Mouse (Mus musculus): Measurements from ENCODE around the gene Prdm5. TPM values are rescaled to one million over a fixed set of nuclear protein-coding genes. Genes with fewer than 3 reads are reported as not detected.

The Prdm5 gene
- 13.1 and 13.3 TPM in 2 replicates for polyA plus RNA-seq (2014; fragmentation: Nextera tagmentation; extraction: Ambion mirVana)

GRCm38 (mm10) chr6:65778861-65779688 is at the start of gene Prdm5:
Prdm5 (plus strand) TSS chr6:65778988.
- Histone ChIP-seq H3K36me3 (ENCODE audit: control insufficient read depth, insufficient read depth, low read length) (no peaks in the 10 kb centered on the region), H3K27ac (ENCODE audit: low read depth, low read length) (peak within 1 kb of the TSS; percentile 44; the same call in 1 of the 2 replicates), H3K4me2 (peak within 1 kb of the TSS; percentile 89), H3K9ac (ENCODE audit: low read length) (peak within 1 kb of the TSS; percentile 90), H3K9me3 (ENCODE audit: control insufficient read depth, low read length) (no peaks in the 10 kb centered on the region), H3K4me1 (ENCODE audit: control insufficient read depth, insufficient read depth, low read length) (peaks cover 11% of the 10 kb centered on the region; the same call in 1 of the 2 replicates), H3K27me3 (ENCODE audit: control insufficient read depth, insufficient read depth, low read length) (no peaks in the 10 kb centered on the region), H3K4me3 (ENCODE audit: low read depth, low read length) (peak within 1 kb of the TSS; percentile 66)
- DNase-seq (ENCODE audit: low spot score, missing footprints) (peak; percentile 97), ATAC-seq (ENCODE audit: low FRiP score) (peak; percentile 96)
- 5% methylated on average over 53 of the region's 56 CpGs for WGBS

GRCm38 (mm10) chr6:65739442-65739841 is 39.3 kb upstream of the Prdm5 start:
- no peaks in the 10 kb centered on the region for H3K36me3 ChIP-seq (ENCODE audit: control insufficient read depth, insufficient read depth, low read length)
- H3K27me3 ChIP-seq (ENCODE audit: control insufficient read depth, insufficient read depth, low read length) = no peaks in the 10 kb centered on the region
- WGBS = 74% methylated on average over 8 of the region's 8 CpGs
- no peak overlapping the region for H3K27ac ChIP-seq (ENCODE audit: low read depth, low read length)
- H3K9ac ChIP-seq (ENCODE audit: low read length) = no peak overlapping the region
- H3K4me2 ChIP-seq = no peak overlapping the region
- no peaks in the 10 kb centered on the region for H3K9me3 ChIP-seq (ENCODE audit: control insufficient read depth, low read length)
- DNase-seq (ENCODE audit: low spot score, missing footprints) (no peak), ATAC-seq (ENCODE audit: low FRiP score) (no peak)
- no peaks in the 10 kb centered on the region; the same call in 1 of the 2 replicates for H3K4me1 ChIP-seq (ENCODE audit: control insufficient read depth, insufficient read depth, low read length)
- no peak overlapping the region for H3K4me3 ChIP-seq (ENCODE audit: low read depth, low read length)

GRCm38 (mm10) chr6:65743144-65743870 is 35.5 kb upstream of the Prdm5 start:
- ATAC-seq (ENCODE audit: low FRiP score) (peak; percentile 86), DNase-seq (ENCODE audit: low spot score, missing footprints) (peak; percentile 91)
- Histone ChIP-seq H3K27ac (ENCODE audit: low read depth, low read length) (peak overlapping the region; percentile 26; the same call in 1 of the 2 replicates), H3K9me3 (ENCODE audit: control insufficient read depth, low read length) (peaks cover 3% of the 10 kb centered on the region), H3K4me2 (no peak overlapping the region), H3K27me3 (ENCODE audit: control insufficient read depth, insufficient read depth, low read length) (no peaks in the 10 kb centered on the region), H3K4me1 (ENCODE audit: control insufficient read depth, insufficient read depth, low read length) (no peaks in the 10 kb centered on the region; the same call in 1 of the 2 replicates), H3K36me3 (ENCODE audit: control insufficient read depth, insufficient read depth, low read length) (no peaks in the 10 kb centered on the region), H3K4me3 (ENCODE audit: low read depth, low read length) (no peak overlapping the region), H3K9ac (ENCODE audit: low read length) (no peak overlapping the region)
- WGBS = 14% methylated on average over 1 of the region's 1 CpGs

DNA sequence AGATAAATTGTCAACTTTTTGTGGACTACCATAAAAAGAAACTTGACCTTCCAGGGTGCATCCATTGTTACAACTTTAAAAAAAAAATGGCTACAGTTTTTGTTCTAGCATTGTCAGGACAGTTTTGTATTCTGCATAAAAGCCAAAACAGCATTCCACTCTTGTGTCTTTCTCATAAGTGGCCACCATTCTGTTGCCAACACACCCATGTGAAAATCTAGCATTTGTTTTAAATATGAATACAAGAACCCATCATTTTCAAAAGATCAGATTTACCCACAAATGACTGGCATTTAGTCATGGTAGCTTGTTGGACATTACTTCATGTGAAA is 35.0 kb upstream of the Prdm5 start:
- Histone ChIP-seq H3K9ac (ENCODE audit: low read length) (no peak overlapping the region), H3K4me1 (ENCODE audit: control insufficient read depth, insufficient read depth, low read length) (no peaks in the 10 kb centered on the region; the same call in 1 of the 2 replicates), H3K27ac (ENCODE audit: low read depth, low read length) (no peak overlapping the region), H3K27me3 (ENCODE audit: control insufficient read depth, insufficient read depth, low read length) (no peaks in the 10 kb centered on the region), H3K4me2 (no peak overlapping the region), H3K36me3 (ENCODE audit: control insufficient read depth, insufficient read depth, low read length) (no peaks in the 10 kb centered on the region), H3K9me3 (ENCODE audit: control insufficient read depth, low read length) (peaks cover 3% of the 10 kb centered on the region), H3K4me3 (ENCODE audit: low read depth, low read length) (no peak overlapping the region)
- no peak for DNase-seq (ENCODE audit: low spot score, missing footprints)
- peak; percentile 58; the same call in 1 of the 2 replicates for ATAC-seq (ENCODE audit: low FRiP score)

GRCm38 (mm10) chr6:65758214-65758613 is 20.6 kb upstream of the Prdm5 start:
- 40% methylated on average over 7 of the region's 7 CpGs for WGBS
- Histone ChIP-seq H3K9me3 (ENCODE audit: control insufficient read depth, low read length) (no peaks in the 10 kb centered on the region), H3K27ac (ENCODE audit: low read depth, low read length) (no peak overlapping the region), H3K36me3 (ENCODE audit: control insufficient read depth, insufficient read depth, low read length) (no peaks in the 10 kb centered on the region), H3K9ac (ENCODE audit: low read length) (no peak overlapping the region), H3K4me3 (ENCODE audit: low read depth, low read length) (no peak overlapping the region), H3K4me1 (ENCODE audit: control insufficient read depth, insufficient read depth, low read length) (peaks cover 2% of the 10 kb centered on the region; the same call in 1 of the 2 replicates), H3K27me3 (ENCODE audit: control insufficient read depth, insufficient read depth, low read length) (no peaks in the 10 kb centered on the region), H3K4me2 (no peak overlapping the region)
- ATAC-seq (ENCODE audit: low FRiP score) (peak; percentile 46; the same call in 1 of the 2 replicates), DNase-seq (ENCODE audit: low spot score, missing footprints) (peak; percentile 76)

- peaks cover 2% of the 10 kb centered on the region; the same call in 1 of the 2 replicates for H3K4me1 ChIP-seq (ENCODE audit: control insufficient read depth, insufficient read depth, low read length)
- ATAC-seq (ENCODE audit: low FRiP score) (no peak), DNase-seq (ENCODE audit: low spot score, missing footprints) (peak; percentile 66)
- 84% methylated on average over 5 of the region's 5 CpGs for WGBS
- H3K36me3 ChIP-seq (ENCODE audit: control insufficient read depth, insufficient read depth, low read length) = no peaks in the 10 kb centered on the region
- H3K27me3 ChIP-seq (ENCODE audit: control insufficient read depth, insufficient read depth, low read length) = no peaks in the 10 kb centered on the region
- no peak overlapping the region for H3K9ac ChIP-seq (ENCODE audit: low read length)
- no peak overlapping the region for H3K27ac ChIP-seq (ENCODE audit: low read depth, low read length)
- H3K4me2 ChIP-seq = no peak overlapping the region
- no peak overlapping the region for H3K4me3 ChIP-seq (ENCODE audit: low read depth, low read length)
- H3K9me3 ChIP-seq (ENCODE audit: control insufficient read depth, low read length) = no peaks in the 10 kb centered on the region
These were observed 19.6 kb upstream of the Prdm5 start for GRCm38 (mm10) chr6:65759174-65759573.

DNA sequence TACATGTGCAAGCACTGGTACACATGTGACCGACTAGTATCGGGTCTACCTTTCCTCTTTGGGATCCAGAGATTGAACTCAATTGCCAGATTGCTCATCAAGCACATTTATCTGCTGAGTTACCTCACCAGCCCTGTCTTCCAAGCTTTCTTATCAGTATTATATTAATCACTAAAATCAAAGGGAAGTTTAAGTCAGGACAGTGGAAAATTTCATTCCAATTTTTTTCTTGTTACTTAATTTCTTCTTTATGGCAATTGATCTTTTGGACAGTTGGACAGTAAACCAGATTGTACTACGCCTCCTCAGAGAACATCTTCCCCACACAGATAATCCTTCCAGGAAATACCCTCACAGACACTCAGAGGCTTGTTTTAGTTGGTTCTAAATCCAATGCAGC is 18.7 kb upstream of the Prdm5 start:
- no peaks in the 10 kb centered on the region for H3K27me3 ChIP-seq (ENCODE audit: control insufficient read depth, insufficient read depth, low read length)
- no peaks in the 10 kb centered on the region for H3K9me3 ChIP-seq (ENCODE audit: control insufficient read depth, low read length)
- no peak for ATAC-seq (ENCODE audit: low FRiP score)
- no peak overlapping the region for H3K4me3 ChIP-seq (ENCODE audit: low read depth, low read length)
- H3K36me3 ChIP-seq (ENCODE audit: control insufficient read depth, insufficient read depth, low read length) = no peaks in the 10 kb centered on the region
- WGBS = 93% methylated on average over 3 of the region's 3 CpGs
- H3K4me1 ChIP-seq (ENCODE audit: control insufficient read depth, insufficient read depth, low read length) = peaks cover 2% of the 10 kb centered on the region; the same call in 1 of the 2 replicates
- DNase-seq (ENCODE audit: low spot score, missing footprints) = peak; percentile 79
- H3K4me2 ChIP-seq = no peak overlapping the region
- no peak overlapping the region for H3K27ac ChIP-seq (ENCODE audit: low read depth, low read length)
- no peak overlapping the region for H3K9ac ChIP-seq (ENCODE audit: low read length)

- H3K4me3 ChIP-seq (ENCODE audit: low read depth, low read length) = no peak overlapping the region
- DNase-seq (ENCODE audit: low spot score, missing footprints) = peak; percentile 68
- no peaks in the 10 kb centered on the region for H3K9me3 ChIP-seq (ENCODE audit: control insufficient read depth, low read length)
- H3K27ac ChIP-seq (ENCODE audit: low read depth, low read length) = no peak overlapping the region
- no peaks in the 10 kb centered on the region for H3K27me3 ChIP-seq (ENCODE audit: control insufficient read depth, insufficient read depth, low read length)
- H3K36me3 ChIP-seq (ENCODE audit: control insufficient read depth, insufficient read depth, low read length) = no peaks in the 10 kb centered on the region
- no peak for ATAC-seq (ENCODE audit: low FRiP score)
- no peaks in the 10 kb centered on the region for H3K4me1 ChIP-seq (ENCODE audit: control insufficient read depth, insufficient read depth, low read length)
- no peak overlapping the region for H3K9ac ChIP-seq (ENCODE audit: low read length)
- WGBS = 93% methylated on average over 2 of the region's 2 CpGs
- no peak overlapping the region for H3K4me2 ChIP-seq
These were observed 14.3 kb upstream of the Prdm5 start for GRCm38 (mm10) chr6:65764459-65764858.

- Histone ChIP-seq H3K27ac (ENCODE audit: low read depth, low read length) (no peak overlapping the region), H3K4me1 (ENCODE audit: control insufficient read depth, insufficient read depth, low read length) (no peaks in the 10 kb centered on the region), H3K9ac (ENCODE audit: low read length) (no peak overlapping the region), H3K9me3 (ENCODE audit: control insufficient read depth, low read length) (no peaks in the 10 kb centered on the region), H3K36me3 (ENCODE audit: control insufficient read depth, insufficient read depth, low read length) (no peaks in the 10 kb centered on the region), H3K4me2 (no peak overlapping the region), H3K27me3 (ENCODE audit: control insufficient read depth, insufficient read depth, low read length) (no peaks in the 10 kb centered on the region), H3K4me3 (ENCODE audit: low read depth, low read length) (no peak overlapping the region)
- peak; percentile 88 for DNase-seq (ENCODE audit: low spot score, missing footprints)
- WGBS = 18% methylated on average over 8 of the region's 8 CpGs
- ATAC-seq (ENCODE audit: low FRiP score) = peak; percentile 44; the same call in 1 of the 2 replicates
These were observed 13.7 kb upstream of the Prdm5 start for GRCm38 (mm10) chr6:65765057-65765456.

All from midbrain, embryonic 11.5 days (tissue).